8 mouse cellular contexts compared by ENCODE assay signal in genomic region chr14:43924688-43925403, GRCm38 (mm10). TPM values are rescaled to one million over a fixed set of nuclear protein-coding genes. Genes with fewer than 3 reads are reported as not detected.
DNase-seq lines count a peak whose midpoint lies in the region; ATAC-seq lines count a peak whose summit lies in the region.
"Not testable (repeated sequence)": the region's sequence is repeated elsewhere in the genome, so short reads cannot be mapped to it uniquely, and the experiment has no call there.

TSS of gene Gm8113 (plus strand) at chr14:43925390.

- peak within 1 kb of the TSS; percentile 51 for H3K4me2 ChIP-seq in forebrain, embryonic 13.5 days
- peak within 1 kb of the TSS; percentile 63 for H3K4me2 ChIP-seq in heart, embryonic 16.5 days (ENCODE audit: low read depth, low read length)
- peak within 1 kb of the TSS; percentile 68 for H3K4me2 ChIP-seq in liver, embryonic 12.5 days
- peak within 1 kb of the TSS; percentile 41 for H3K4me2 ChIP-seq in stomach, embryonic 14.5 days (replicated peaks; ENCODE audit: low read depth, low read length)

- peak; percentile 99 for ATAC-seq in forebrain, embryonic 13.5 days
- peak; percentile 91 for ATAC-seq in heart, embryonic 16.5 days (replicated peaks; ENCODE audit: extremely low read depth, insufficient read depth, low FRiP score)
- peak; percentile 94 for ATAC-seq in liver, embryonic 12.5 days
- peak; percentile 97 for ATAC-seq in stomach, embryonic 14.5 days (ENCODE audit: insufficient number of reproducible peaks, insufficient read depth, low FRiP score, low read depth)

- WGBS in forebrain, embryonic 13.5 days: 7% methylated on average over 10 of the region's 10 CpGs
- 10% methylated on average over 10 of the region's 10 CpGs for WGBS in heart, embryonic 16.5 days
- WGBS in liver, embryonic 12.5 days (ENCODE audit: insufficient replicate concordance): 9% methylated on average over 10 of the region's 10 CpGs
- 9% methylated on average over 10 of the region's 10 CpGs for WGBS in stomach, embryonic 14.5 days

- H3K9me3 ChIP-seq in forebrain, embryonic 13.5 days (replicated peaks); heart, embryonic 16.5 days (replicated peaks; ENCODE audit: control insufficient read depth, low read length); liver, embryonic 12.5 days (replicated peaks); stomach, embryonic 14.5 days (ENCODE audit: control insufficient read depth, low read depth, low read length): not testable (repeated sequence)

- peak within 1 kb of the TSS; percentile 50 for H3K4me3 ChIP-seq in forebrain, embryonic 13.5 days
- peak within 1 kb of the TSS; percentile 64 for H3K4me3 ChIP-seq in heart, embryonic 16.5 days (ENCODE audit: low read length)
- H3K4me3 ChIP-seq in liver, embryonic 12.5 days: peak within 1 kb of the TSS; percentile 60
- peak within 1 kb of the TSS; percentile 37 for H3K4me3 ChIP-seq in stomach, embryonic 14.5 days (ENCODE audit: low read depth, low read length)

- H3K9ac ChIP-seq in forebrain, embryonic 13.5 days: peak within 1 kb of the TSS; percentile 60
- H3K9ac ChIP-seq in heart, embryonic 16.5 days (ENCODE audit: low read length): peak within 1 kb of the TSS; percentile 76
- peak within 1 kb of the TSS; percentile 69 for H3K9ac ChIP-seq in liver, embryonic 12.5 days
- H3K9ac ChIP-seq in stomach, embryonic 14.5 days (replicated peaks; ENCODE audit: low read depth, low read length): peak within 1 kb of the TSS; percentile 28; the same call in 1 of the 2 replicates

- H3K27ac ChIP-seq in forebrain, embryonic 13.5 days: peak within 1 kb of the TSS; percentile 83
- peak within 1 kb of the TSS; percentile 91 for H3K27ac ChIP-seq in heart, embryonic 16.5 days (ENCODE audit: low read length)
- peak within 1 kb of the TSS; percentile 79 for H3K27ac ChIP-seq in liver, embryonic 12.5 days
- H3K27ac ChIP-seq in stomach, embryonic 14.5 days (ENCODE audit: low read length): peak within 1 kb of the TSS; percentile 90

- peak; percentile 67 for DNase-seq in CD4-positive, CD25-positive, alpha-beta regulatory T cell, adult 2 months (ENCODE audit: low read depth, low spot score)
- DNase-seq in cerebellum, adult 11 months: peak; percentile 9
- peak; percentile 32 to 77 for DNase-seq in kidney, postnatal 36 days
- peak; percentile 76 for DNase-seq in naive thymus-derived CD4-positive, alpha-beta T cell, adult 2 months (ENCODE audit: low read depth)

- not testable (repeated sequence) for H3K27me3 ChIP-seq in forebrain, embryonic 13.5 days; heart, embryonic 16.5 days (ENCODE audit: control insufficient read depth, insufficient read depth, low read length); liver, embryonic 12.5 days (replicated peaks); stomach, embryonic 14.5 days (ENCODE audit: control insufficient read depth, insufficient read depth, low read length)

- not testable (repeated sequence) for H3K4me1 ChIP-seq in forebrain, embryonic 13.5 days; heart, embryonic 16.5 days (ENCODE audit: control insufficient read depth, insufficient read depth, low read length); stomach, embryonic 14.5 days (ENCODE audit: control insufficient read depth, insufficient read depth, low read length)
- peaks cover 23% of the 10 kb centered on the region; the same call in 1 of the 2 replicates for H3K4me1 ChIP-seq in liver, embryonic 12.5 days

- not testable (repeated sequence) for H3K36me3 ChIP-seq in forebrain, embryonic 13.5 days (ENCODE audit: poor library complexity, severe bottlenecking); heart, embryonic 16.5 days (ENCODE audit: control insufficient read depth, insufficient read depth); liver, embryonic 12.5 days; stomach, embryonic 14.5 days (ENCODE audit: control insufficient read depth, insufficient read depth, low read length)

RNA-seq across cellular contexts. Expression of gene Gm8113, which starts in this region (rescaled TPM):
- 5.3 and 6.7 TPM in 2 replicates for polyA plus RNA-seq in forebrain, embryonic 13.5 days (2015; fragmentation: Nextera tagmentation; extraction: Ambion mirVana)
- polyA plus RNA-seq in heart, embryonic 16.5 days (2015; fragmentation: Nextera tagmentation; extraction: Ambion mirVana): 24.3 and 26.0 TPM in 2 replicates
- 8.6 and 10.9 TPM in 2 replicates for polyA plus RNA-seq in liver, embryonic 12.5 days (2016; fragmentation: Nextera tagmentation; extraction: Ambion mirVana)
- 19.7 and 19.9 TPM in 2 replicates for polyA plus RNA-seq in stomach, embryonic 14.5 days (2014; fragmentation: Nextera tagmentation; extraction: Ambion mirVana)

Comparison
In these comparisons a context has a peak if more than half of its experiments do, and no peak if none do; other contexts are left out.
1. Peak in every context shown above with its lines: DNase-seq, ATAC-seq, H3K4me3 ChIP-seq and H3K27ac ChIP-seq.
2. DNase-seq: peak in every context shown above with its lines; median percentile 76 in naive thymus-derived CD4-positive, alpha-beta T cell, adult 2 months; 67 in CD4-positive, CD25-positive, alpha-beta regulatory T cell, adult 2 months; 54 in kidney, postnatal 36 days; 9 in cerebellum, adult 11 months.